Mouse (Mus musculus) frontal cortex, postnatal 36 days (tissue): ENCODE data around the gene Abcf2.
A peak's percentile ranks its signal among the peaks of the same experiment; 100 is the strongest.

Experiments used
- DNase-seq, 2 experiments: peaks; one replicate each; pipeline ENCODE4 v3.0.0; 2022; ENCODE audit warnings: low spot score in 2 of 2

Gene Abcf2

DNA sequence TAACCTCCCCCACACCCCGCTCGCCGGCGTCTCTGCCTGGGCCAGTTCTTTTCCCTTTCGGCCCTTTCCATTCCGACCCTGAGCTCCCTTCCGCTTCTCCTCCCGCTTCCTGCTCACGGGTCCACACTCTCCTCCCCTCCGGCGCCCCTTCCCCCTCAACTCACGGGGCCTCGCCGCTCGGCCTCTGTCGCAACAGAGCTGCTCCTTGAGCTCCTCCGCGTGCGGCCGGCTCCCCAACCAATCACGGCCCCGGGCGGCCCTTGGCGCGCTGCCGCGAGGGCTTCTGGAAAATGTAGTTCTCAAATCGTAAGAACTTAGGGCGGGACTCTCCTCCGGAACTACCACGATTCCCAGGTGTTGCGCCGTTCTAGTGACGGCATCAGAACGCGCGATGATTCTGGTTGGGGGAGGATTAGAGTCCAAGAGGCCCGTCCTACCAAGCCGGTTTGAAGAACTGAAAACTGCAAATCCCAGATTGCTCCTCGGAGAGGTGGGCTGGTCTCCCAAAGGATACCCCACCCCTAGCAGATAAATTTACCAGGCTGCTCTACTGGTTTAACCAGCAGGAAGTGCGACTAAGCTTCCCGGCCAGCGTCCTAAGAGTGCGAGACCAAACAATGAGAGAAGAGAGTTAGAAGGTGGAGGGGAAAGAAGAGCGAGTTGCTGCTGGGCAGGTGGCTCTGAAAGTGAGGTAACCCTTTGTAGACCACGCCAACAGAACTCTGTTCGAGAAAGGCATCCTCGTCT is at the start of gene Abcf2:
Abcf2 (minus strand) TSS at position 285 of the 747 bp plus-strand sequence.
- DNase-seq = peak; percentile 100

DNA sequence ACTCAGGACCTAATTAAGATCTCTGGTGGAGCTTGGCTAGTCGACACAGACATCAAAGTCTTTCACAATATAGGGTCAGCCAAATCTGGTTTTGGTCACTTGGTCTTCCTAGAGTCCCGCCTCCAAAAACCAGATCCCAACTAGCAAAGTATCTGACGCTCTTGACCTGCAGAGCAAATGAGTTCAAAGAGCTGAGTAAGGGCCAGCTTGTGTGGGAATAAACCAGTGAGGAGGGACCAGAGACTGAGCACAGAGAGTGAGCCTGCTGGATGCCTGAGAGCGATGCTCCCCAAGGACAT is 47.5 kb upstream of the Abcf2 start:
- DNase-seq = no peak

DNA sequence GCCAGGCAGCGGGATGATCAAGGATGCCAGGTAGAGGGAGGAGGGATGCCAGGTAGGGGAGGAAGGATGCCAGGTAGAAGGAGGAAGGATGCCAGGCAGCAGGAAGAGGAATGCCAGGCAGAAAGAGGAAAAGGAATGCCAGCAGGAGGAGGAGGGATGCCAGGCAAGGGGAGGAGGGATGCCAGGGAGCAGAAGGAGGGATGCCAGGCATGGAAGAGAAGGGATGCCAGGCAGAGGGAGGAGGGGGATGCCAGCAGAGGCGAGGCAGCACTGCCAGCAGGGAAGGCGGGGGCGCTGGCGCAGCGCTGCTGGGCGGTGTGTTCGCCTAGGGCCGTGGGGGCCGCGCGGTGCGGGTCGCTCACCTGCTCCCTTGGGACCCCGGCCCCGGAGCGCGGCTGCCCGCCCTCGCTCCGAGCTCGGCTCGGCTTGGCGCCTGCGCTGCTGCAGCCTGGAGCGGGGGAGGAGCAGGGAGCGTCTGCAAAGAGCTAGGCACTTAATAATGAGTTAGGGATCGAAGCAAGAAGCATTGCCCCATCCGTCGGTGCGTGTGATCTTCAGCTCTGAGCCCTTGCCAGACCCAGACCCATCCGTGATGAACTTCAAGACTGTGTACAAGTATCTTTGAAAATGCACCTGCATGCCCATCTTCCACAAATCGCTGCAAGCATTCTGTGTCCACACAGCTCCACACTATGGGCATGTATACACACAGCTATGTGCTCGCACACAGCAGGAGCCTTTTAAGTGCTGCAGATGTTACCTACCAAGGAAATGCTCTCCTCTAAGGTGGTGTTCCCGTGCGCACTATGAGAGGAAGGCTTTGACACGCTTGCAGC is 46.9 kb upstream of the Abcf2 start, which contains the start of gene Smarcd3:
Smarcd3 (minus strand) TSS at position 426 of the 836 bp plus-strand sequence.
- DNase-seq = peak; percentile 81 to 84

DNA sequence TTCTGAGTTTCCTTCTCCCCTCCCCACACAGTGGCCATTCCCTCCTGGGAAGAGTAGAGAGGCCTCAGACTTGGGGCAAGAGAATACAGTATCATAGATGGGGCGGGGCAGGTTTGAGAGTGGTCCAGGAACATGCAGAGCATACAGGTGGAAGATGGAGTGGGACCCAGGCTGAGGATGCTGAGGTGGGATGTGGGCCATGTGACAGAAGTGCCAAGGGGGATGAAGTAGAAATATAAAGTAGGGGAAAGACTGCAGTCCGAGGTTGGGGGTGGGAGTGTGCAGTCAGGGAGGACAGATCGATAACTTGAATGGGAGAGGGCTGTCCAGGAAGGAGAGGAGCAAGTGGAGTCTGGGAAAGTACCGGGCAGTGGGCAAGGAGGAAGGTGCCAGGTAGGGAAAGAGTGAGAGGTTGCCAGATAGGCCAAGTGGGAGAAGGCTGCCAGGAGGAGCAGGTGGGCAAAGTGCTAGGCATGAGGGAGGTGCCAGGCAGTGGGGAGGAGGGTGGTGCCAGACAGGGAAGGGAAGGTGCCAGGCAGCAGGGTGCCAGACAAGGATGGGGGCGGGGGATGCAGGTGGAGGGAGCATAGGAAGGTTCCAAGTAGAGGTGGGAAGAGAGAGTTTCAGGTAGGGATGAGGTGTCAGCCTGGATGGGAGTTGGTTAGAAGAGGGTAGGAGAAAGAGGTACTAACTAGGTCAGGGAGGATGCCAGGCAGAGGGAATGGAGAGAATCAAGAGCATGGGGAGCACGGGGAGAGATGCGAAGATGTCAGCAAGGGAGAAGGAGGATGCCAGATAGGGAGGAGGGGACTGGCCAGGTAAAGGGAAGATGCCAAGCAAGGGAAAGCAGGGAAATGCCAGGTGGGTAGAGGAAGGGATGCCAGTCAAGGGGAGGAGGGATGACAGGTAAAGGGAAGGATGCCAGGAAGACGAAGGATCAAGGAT is 46.0 kb upstream of the Abcf2 start:
- DNase-seq = no peak

DNA sequence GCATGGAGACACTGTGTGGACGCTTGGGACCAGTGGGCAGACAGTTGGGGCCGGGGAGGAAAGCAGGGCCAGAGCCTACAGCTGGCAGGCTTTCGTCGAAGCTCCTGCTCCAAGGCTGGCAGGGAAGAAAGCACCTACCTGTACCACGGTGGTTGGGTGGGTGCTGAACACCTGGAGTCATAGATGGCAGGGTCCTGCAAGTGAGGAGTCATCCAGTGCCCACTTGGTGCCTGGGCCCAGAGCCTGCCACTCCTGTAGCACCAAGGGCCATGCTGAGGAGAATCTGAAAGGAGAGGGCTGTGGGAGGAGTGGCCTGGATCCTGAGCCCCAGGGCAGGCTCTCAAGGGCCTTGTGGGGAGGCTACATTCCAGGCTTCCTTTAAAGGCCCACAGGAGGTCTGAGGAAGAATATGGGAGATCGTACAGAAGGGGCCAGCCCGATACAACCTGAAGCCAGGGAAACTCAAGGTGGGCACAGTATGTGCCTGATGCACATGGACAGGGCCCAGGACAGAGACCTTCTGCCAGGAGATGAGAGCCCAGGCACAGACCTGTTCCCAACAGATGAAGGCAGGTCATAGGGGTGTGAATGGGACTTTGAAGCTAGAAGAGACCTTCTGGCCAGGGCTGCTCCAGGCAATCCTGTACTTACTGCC is 45.2 kb upstream of the Abcf2 start:
- DNase-seq = no peak

DNA sequence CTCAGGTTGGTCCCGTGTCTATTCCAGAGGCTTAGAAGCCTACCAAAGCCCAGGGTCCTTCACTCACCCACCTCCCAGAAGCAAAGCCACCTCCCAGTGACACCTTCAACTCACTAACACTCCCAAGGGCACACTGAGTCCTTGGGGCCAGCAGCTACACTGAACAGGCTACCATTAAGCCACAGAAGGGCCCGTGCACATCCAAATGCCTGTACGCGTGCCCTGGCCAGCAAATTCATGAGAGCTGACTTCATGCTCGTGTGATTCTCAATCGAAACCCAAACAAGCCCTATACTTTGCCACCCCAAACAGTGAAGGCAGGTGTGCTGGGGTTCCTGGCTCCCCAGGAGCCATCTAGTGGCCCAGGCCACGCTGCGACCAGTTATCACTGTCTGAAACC is 43.4 kb upstream of the Abcf2 start:
- no peak for DNase-seq

DNA sequence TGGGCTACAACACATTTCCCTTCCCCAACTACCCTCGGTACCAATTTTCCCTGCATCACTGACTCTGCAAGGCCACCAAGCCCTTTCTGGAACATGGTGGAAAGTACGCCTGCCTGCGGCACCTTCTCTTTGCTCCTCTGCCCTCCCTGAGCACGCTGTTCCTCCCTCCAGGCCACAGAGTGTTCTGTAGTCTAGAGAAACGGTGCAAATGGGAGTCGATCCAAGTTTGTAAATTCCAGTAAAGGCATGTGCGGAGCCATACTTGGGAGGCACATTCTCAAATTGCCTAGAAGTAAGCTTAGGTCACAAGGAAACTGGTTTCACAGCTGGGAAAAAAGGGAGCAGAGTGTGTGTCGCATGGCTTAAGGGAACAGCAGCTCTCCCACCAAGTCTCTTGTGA is 42.8 kb upstream of the Abcf2 start:
- DNase-seq = no peak

DNA sequence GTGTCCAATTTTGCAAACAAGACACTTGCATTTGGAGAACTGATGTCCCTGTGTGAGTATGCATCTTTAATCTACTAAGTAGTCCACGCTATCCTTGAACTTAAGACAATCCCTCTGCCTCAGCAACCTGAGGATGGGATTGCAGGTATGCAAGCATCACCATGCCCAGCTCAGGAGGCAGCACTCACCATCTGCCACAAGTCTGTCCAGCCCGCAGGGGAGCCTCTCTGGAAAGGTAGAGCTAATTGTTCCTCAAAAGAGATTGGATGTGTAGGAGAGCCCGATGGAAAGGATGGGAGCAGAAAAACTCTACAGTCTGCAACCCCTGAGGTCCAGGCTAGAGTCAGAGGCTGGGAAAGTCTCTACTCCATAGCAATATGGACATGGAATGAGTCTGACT is 41.7 kb upstream of the Abcf2 start:
- no peak for DNase-seq

DNA sequence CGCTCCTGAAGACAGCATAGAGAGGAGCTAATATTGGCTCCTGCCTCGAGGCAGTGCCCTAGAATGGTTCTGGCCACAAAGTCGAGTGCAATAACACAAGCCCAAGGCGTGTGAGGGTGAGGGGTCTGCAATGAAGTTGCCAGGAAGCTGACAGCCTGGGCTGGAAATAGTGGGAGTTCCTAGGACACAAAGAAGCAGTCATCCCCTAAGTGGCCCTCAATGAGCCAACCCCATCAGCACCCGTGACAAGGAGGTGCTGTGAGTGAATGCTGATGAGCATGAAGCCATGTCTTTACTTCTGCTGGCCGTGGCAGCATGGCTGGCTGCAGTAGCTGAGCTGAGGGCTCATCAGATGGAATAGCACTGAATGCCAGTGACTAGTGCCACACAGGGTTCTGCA is 37.8 kb upstream of the Abcf2 start:
- DNase-seq = no peak

DNA sequence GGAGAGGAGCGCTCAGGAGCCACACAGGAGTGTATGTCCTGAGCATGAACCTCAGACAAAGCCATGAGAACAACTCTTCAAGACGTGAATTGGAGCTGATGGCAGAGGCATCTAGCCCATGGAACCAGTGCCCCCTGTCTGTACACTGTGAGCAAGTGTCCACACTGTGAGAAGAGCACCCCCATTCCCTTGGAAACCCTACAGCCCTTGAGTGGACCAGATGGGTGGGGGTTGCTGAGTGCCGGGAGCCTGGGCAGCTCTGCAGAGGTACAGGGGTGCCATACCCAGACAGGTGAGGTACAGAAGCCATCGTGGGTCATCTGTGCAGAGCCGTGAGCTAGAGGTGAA is 35.0 kb upstream of the Abcf2 start:
- no peak for DNase-seq

DNA sequence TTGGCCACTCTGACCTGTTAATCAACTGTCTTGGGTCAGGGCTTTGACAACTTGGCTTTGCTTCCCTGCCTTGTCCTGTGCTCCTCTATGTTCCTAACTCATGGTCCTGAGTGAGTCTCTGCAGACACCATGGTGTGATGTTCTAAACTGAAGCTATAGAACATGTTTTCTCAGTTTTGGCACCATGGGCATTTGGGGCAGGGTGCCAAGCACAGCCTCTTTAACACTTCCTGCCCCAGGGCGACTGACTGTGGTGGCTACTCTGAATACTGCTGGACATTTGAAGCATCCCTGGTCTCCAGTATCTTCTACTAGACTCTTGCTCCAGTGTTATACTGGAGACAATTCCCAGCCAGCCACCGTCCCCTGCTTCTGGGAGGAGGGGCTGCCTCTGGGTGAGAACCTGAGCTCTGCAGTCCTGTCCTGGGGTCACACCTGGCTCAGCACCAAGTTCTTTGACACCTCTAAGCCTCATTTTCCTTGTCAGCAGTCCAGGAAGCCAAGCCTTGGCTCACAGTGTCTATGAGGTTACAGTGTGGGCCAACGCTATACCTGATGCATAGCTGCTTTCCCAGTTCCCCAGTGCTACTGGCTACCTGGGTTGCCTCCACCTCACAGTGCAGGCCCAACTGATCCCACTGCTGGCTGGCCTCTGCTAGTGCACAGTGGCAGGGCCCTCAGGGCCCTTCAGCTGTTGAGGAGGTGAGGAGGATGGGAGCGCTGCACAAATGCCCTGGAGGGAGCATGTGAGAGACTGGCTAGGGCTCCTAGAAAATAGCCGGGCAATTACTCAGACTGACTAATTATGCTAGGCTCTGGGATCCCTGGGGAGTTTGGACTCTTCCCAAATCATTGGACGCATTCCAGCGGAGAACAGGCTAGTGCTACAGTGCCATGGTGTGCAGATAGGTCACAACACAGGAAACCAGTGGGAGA is 34.4 kb upstream of the Abcf2 start:
- DNase-seq = no peak

DNA sequence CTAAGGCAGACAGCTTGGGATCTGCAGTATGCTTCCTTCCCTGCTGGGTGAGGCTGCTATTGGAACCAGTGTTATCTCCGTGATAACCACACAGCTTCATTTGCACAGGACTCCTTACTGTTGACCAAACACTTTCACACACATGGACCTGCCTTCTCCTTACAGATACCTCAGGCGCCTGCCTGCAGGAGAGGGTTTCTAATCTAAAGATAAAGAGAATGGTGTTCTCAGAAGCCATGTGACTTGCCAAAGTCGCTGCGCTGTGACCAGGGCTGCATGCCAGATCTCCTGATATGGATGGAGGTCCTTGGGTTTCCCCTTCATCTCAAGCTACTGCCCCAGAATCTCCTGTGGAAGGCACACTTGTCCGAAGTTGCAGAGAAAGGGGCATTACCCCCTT is 32.1 kb upstream of the Abcf2 start:
- DNase-seq = no peak

DNA sequence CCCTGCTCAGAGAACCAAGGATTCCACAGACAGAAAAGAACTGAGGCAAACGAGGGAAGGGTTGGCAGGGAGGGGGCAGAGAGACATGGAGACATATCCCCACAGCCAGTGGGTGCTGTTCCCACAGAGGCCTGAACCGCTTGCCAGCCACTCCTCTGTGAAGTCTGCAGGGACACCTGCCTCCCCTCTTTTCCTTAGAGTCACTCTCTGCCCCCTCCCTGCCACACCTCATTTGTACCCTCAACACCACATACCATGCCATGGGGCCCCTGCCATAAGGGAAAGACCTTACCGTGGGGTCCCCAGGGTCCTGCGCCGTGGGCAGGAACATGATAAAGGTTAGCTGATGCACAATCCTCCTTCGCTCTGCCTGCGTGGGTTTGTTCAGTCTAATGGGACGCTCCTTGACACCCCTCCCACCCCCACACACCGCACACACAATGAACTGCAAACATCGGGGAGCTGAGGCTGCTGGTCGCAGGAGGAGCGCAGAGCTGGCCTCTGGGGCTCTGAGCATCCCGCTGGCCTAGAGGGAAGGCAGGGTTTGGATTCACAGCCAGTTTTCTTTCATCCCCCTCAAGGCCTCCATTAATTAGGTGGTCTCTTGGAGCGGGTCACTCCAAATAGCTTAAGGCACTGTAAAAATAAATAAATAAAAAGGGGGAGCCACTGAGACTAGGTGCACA is 28.9 kb upstream of the Abcf2 start:
- no peak for DNase-seq

DNA sequence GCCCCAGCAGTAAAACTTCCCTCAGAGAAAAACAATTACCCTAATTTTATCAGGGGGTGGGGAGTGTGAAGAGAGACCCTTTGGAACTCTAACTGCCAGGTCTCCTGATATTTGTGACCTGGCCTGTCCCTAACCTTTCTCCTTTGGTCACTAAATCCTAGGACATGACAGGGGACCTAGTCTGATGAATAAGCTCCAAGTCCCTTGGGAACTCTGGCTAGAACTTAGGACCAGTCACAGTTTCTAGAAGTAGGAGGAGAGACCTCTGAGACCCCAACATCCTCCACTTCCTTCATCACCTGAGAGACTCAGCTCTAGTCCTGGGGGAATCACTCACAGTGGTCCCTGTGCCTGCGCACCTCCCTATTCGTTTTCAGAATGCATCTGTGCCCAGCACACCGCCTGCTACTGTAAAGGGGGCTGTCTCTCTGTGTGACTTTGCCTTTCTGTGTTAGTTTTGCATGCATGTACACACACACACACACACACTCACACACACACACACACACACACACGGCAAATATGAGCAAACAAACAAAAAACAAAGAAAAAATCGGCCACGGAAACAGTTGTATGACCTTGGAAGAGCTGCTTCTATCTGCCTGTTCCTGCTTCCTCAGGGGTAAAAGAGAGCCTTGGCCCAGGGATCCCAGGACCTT is 28.2 kb upstream of the Abcf2 start:
- DNase-seq = no peak

DNA sequence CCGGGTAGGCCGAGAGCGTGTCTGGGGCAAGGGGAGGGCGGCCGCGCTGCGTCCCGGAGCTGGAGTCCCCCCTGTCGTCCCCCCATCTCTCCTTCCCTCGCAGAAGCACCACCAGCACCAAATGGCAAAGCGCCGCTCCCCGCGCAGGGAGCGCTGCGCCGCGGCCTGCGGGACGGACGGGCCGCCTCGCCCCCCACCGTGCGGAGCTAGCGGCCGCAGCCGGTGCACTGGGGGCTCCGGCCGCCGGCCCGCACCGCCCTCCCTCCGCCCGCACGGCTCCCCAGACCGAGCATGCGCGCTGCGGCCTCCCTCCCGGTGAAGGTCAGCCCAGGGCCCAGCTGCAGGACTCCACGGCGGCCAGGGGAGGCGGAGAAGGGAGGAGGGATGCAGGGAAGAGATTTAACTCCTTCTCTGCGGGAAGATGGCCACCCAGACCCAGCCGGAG is 27.4 kb upstream of the Abcf2 start:
- DNase-seq = peak in 1 of 2 experiments; percentile 82

DNA sequence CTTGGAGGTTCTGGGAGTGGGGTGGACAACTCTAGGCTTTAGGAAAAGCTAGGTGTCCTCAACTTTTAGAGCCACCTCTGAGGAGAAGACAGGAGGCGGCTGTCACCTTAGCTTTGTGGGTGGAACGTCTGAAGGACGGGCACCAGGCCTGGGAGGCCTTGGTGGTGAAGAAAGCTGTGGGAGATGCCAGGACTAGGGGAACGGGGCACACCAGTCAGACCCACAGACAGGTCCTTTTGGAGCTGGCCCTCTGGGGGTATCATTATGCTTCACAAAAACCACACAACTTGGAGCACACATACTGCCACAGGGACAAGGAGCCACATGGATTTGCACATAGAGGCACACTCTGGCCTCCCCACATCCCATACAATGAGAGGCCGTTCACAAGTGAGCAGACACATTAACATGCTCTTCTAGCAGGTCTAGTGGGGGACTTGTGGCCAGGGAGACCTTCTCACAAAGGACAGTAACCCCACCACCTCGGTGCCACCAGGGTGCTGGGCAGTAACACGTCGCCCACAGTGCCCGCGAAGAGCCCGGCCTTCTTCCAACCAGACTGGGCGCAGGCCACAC is 26.9 kb upstream of the Abcf2 start:
- DNase-seq = no peak

DNA sequence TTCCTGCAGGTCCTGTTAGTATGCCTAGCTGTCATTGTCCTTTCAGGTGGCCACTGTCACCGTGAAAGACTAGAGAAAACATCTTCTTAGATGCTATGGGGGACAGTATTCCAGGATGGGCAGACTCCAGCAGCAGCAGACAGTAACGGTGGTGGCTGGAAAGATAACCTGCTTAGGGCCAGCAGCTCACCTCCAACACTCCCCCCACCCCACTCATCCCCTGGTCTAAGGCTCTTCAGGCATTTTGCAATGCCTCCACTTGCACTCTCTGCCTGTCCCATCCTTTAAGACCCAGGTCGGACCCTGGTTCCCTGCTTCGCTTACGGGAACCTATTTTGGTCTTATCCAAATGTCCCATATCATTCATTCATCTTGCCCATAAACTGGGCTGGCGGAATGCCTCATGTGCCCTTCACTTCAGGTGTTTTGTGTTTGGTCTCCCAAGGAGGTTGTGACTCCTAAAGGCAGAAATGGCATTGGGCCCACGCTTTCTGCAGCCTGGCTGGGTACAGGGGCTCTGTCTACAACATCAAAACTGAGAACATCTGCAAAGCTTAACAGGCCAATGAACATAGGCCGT is 26.3 kb upstream of the Abcf2 start:
- DNase-seq = no peak

DNA sequence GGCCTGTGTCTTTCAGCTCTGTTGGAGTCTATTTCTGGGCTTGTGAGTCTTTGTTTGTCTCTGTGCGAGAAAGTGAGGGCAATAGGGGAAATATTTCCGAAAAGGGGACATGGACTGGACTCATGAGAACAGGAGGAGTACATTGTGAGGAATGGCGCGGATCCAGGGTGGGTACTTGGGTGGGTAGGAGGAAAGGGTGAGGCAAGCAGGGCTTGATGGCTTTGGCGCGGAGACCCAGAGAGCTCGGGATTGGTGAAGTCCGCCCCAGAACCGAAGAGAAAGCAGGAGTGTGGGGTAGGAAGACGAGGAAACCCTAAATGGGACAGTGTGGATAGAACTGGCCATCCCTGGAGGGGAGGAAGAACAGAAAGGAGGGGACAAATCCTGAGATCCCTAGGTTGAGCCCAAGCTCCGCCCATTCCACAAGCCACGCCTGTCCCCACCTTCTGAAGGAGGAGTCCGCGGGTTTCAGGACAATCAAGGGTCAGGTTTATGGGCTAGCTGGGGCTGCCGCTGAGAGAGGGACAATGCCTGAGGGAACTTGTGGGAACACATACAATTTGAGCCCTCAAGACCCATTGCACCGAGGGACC is 25.6 kb upstream of the Abcf2 start:
- no peak for DNase-seq
